Mouse (Mus musculus) erythroid progenitor cell, adult 5-6 weeks (primary cell): ENCODE measurements around the gene Zfp979. TPM values are rescaled to one million over a fixed set of nuclear protein-coding genes. Genes with fewer than 3 reads are reported as not detected.
"Not testable (repeated sequence)": the region's sequence is repeated elsewhere in the genome, so short reads cannot be mapped to it uniquely, and the experiment has no call there.

Experiments used
- ATAC-seq: replicated peaks from 2 replicates; pipeline ENCODE4 v1.8.0; 2016; ENCODE audit warnings: moderate number of reproducible peaks, mild to moderate bottlenecking, moderate TSS enrichment, inconsistent platforms; ENCODE audit not compliant: poor library complexity, low FRiP score, severe bottlenecking
- total RNA-seq, 2 experiments: library from RNA; stranded (forward) in 1 of 2; stranded (reverse) in 1 of 2; fragments of 150-400 nt in 1 of 2; fragments of 186-747, 209-891 nt in 1 of 2; gene quantifications; 2 replicates each; pipeline versions ENCODE4 v1.2.3 to v1.2.4; 2015 to 2017; ENCODE audit warnings: low replicate concordance in 2 of 2

Gene Zfp979
- not detected in 2 replicates for total RNA-seq (2015; ENCODE audit: low replicate concordance)
- not detected in 2 replicates for total RNA-seq (2017; ENCODE audit: low replicate concordance)

DNA sequence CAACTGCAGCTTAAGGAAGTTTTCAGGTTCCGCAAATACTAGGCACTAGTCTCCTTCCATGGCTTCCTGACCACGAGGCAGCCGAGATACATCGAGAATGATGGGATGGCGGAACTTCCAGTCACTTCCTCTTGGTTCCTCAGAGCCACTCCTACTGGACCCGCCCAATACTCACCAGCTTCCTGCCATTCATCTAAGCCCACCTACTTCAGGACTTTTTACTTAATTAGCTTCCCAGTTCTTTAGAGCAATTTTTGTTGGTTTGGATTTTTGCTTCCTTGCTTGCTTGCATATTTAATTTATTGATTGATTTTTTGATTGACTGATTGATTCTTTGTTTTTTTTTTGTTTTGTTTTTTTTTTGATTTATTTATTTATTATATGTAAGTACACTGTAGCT is at the start of gene Zfp979:
Gene Zfp979 (minus strand): TSS at position 101 of the 400 bp plus-strand sequence.
- not testable (repeated sequence) for ATAC-seq

DNA sequence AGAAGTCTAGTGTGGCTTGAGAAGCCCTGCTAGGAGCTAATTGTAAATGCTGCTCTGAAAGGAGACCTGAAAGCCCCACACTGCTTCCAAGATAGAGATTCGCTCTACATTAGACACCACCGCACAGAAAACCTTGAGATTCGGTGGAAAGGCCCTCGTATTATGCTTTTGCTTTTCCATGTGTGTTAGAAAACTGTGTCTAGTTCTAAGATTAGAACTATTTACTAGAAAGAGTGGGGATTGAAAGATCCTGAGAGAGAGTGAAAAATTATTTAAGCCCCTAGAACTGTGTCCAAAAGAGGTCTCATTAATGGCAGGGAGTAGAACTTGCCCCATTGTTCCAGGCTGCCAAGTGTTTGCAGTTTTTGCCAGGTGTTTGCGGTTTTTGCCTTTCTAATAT is 12.9 kb upstream of the Zfp979 start:
- ATAC-seq: not testable (repeated sequence)

DNA sequence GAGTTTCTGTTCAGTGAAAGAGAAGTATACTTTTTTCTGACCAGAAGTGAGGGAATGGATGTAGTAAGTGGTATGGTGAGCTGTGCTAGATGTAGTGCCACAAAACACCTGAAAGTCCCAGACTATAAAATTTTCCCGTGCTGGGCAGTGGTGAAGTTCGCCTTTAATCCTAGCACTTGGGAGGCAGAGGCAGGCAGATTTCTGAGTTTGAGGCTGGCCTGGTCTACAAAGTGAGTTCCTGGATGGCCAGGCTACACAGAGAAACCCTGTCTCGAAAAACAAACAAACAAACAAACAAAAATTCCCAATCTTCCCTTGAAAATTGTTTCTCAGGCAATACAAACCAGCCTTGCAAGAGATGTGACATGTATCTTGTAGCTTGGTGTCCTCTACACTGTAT is 5.1 kb upstream of the Zfp979 start:
- not testable (repeated sequence) for ATAC-seq

DNA sequence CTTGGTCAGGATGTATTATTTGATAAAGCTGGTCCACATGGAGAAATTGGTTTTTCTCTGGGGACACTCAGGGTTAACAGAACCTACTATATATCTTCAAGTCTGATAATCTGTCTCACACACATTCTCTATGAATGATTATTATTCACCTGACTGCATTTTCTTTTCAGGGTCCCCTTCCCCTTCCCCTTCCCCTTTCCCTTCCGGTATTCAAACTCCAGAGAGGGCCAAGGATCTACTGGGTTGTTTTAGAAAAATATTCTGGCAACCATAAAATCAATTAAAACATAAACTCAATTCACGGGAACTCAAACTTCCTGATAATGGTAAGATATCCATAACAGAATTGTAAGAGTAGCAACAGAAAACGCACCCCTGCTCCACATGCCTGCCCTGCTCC is 381 bp downstream of the Zfp979 start:
- not testable (repeated sequence) for ATAC-seq

DNA sequence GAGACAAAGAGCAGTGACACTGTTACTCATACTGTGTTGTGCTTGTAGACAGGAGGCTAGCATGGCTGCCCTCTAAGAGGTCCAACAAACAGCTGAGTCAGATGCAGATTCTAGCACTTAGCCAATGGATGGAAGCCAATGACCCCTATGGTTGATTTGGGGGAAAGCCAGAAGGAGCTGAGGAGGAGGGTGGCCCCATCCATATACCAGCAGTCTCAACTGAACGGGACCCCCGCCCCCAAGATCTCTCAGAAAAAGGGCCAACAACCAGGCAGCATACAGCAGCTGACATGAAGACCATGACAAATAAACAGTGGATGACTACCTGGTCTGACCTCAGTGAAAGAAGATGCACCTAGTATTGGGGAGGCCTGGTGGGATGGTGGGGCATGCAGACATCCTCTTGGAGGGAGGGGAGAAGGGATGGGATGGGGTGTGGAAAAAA is 8.5 kb downstream of the Zfp979 start:
- 0 out of 2 replicates have a peak, but pooled peaks have one; percentile 42 for ATAC-seq

DNA sequence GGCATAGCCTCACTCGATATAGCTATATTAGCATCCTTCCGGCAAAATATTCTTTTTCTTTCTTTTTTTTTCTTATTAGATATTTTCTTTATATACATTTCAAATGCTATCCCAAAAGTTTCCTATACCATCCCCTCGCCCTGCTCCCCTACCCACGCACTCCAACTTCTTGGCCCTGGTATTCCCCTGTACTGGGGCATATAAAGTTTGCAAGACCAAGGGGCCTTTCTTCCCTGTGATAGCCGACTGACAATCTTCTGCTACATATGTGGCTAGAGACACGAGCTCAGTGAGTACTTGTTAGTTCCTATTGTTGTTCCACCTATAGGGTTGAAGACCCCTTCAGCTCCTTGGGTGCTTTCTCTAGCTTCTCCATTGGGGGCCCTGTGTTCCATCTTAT is 35.8 kb downstream of the Zfp979 start:
- ATAC-seq: not testable (repeated sequence)

DNA sequence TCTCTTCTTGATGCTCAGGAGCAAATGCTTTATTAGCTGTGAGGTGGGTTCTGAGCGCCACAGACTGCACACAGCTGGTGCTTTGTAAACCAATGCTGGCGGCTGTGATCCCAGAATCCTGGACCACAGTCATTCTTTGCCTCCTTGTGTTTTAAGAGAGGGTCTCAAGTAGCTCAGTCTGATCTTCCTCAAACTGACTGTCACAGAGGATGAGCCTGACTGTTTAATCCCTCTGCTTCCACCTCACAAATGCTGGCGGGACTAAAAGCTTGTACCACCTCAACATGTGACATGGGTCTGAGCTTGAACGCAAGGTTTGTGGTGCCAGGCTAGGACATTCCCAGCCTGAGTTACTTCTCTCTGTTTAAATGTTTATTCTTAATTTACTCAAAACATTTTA is 36.8 kb downstream of the Zfp979 start:
- ATAC-seq: no peak

DNA sequence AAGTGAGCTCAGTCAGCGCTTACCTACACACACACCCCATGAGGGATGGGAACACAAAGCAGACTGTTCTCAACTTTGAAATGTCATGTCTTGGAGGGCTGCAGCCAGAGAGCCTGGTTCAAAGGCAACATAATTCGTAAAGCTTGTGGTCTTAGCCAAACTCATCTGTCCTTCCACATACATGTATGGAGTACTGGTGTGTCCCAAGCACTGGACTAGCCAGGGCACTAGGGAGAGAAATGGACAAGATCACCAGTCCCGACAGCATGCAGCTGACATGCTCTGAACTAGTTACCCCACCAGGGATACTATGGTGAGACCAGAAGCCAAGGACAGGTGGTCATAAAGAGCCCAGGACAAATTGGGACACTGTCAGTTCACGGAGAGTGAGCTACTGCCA is 38.5 kb downstream of the Zfp979 start:
- ATAC-seq: no peak

DNA sequence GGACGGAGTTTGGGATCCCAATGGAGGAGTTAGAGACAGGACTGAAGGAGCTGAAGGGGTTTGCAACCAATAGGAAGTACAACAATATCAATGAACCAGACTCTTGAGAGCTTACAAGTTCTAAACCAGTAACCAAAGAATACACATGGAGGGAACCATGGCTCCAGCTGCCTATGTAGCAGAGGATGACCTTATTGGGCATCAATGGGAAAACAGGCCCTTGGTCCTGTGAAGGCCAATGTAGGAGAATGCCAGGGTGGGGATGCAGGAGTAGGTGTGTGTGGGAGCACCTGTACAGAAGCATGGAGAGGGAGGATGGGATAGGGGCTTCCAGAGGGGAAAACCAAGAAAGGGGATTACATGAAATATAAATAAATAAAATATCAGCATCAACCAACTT is 40.4 kb downstream of the Zfp979 start:
- ATAC-seq: no peak

DNA sequence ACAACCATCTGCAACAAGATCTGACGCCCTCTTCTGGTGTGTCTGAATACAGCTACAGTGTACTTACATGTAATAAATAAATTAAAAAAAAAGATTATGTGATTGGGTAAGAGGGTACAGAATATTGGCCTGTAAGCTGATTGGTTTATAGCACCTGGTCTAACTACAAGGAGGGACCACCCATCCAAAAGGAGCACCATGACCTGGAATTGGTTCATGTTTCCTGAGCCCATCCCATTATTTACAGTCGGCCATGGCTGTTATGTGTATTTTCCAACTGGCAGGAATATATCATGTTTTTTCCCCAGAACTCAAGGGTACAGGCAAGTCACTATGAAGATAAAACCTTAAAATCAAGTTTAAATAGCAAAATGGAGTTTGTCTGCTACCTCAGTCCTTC is 43.5 kb downstream of the Zfp979 start:
- no peak for ATAC-seq

DNA sequence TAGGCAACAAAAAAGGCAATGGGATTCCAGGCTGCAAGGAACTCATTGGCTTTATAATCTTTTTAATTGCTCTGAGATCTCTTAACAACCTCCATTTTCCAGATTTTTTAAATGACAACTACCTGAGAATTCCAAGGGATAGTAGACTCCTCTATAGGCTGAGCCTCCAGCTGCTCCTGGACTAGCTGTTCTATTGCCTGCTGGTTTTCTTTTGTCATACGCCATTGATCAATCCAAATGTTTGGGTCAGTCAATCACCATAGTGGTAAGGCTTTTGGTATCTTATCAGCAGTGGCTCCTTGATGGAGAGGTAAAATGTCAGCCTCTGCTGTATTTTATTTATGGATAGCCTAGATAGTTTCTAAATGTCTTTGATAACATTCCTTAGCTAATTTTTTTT is 44.6 kb downstream of the Zfp979 start:
- ATAC-seq: no peak

DNA sequence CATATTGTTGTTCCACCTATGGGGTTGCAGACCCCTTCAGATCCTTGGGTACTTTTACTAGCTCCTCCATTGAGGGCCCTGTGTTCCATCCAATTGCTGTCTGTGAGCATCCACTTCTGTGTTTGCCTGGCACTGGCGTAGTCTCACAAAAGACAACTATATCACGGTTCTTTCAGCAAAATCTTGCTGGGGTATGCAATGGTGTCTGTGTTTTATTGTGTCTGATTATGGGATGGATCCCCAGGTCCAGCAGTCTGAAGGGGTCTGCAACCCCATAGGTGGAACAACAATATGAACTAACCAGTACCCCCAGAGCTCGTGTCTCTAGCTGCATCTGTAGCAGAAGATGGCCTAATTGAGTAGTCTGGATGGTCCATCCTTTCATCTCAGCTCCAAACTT is 47.7 kb downstream of the Zfp979 start:
- ATAC-seq: not testable (repeated sequence)

DNA sequence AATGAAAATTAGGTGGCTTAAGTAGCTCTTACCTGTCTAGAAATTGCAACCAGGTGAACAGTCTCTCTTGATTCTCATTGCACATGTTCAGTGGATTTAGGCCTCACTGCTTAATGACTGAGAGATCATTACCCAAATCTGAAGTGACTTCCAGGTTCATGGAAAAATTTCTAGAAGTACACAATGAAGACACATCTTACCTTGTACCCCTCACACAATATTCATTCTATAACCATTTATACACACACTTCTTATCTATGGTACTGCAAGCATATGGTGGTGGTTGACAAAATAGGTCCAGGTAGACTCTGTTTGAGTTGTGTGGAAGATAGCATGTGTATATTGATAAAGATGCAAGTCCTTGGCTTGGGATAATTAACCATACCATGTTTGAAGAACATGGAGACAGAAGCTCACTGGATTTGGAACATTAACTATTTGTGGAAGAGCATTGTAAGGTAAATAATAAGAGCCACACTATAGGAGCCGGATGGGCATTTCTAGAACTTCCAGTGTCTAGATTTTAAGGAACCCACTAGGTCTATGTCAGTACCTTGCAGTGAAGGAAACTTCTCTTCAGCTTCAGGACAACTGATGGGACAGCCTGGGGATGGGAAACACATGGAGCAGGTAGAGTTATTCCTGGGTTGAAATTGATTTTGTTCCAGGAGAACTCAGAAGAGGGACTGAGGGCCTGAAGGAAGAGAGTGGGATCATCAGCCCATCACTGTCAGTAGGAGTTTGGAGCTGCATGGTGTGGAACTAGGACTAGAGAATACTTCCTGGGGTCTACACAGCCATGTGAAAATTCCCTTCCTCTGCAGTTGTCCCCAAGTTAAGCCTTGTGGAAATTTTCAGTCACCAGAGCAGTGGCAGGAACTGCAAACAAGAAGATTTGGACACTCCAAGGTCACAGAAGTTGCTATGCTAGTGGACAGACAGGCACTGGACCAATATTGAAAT is 55.5 kb downstream of the Zfp979 start:
- no peak for ATAC-seq

DNA sequence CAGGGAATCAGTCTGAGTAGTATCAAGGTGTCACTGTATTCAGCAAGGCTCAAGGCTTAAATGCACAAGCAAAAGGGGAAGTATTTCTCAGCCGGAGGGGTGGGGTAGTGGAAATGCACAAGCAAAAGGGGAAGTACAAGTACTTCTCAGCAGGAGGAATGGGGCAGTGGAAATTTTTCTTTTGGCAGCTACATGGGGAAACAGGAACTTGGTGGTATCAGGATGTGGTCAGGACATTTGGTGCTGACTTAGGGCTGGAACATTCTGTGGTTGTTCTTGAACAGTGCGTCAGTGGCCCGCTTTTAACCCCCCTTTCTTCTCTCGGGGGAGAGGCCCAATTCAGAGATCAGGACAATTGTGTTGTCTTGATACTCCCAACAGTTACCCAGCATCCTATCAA is 62.9 kb downstream of the Zfp979 start:
- ATAC-seq: not testable (repeated sequence)

DNA sequence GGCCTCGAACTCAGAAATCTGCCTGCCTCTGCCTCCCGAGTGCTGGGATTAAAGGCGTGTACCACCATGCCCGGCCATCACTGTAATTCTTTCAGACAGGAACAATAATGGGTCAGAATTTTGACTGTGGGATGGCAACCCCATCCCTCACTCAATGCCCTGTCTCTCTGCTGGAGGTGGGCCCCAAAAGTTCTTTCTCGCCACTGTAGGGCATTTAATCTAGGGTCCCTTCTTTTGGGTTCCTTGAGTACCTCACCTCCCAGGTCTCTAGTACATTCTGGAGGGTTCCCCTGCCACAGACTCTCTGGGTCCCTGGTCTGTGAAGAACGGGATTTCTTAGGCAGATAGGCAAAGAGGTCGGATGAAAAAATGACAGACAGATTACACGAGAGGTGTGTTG is 71.2 kb downstream of the Zfp979 start:
- ATAC-seq: not testable (repeated sequence)

DNA sequence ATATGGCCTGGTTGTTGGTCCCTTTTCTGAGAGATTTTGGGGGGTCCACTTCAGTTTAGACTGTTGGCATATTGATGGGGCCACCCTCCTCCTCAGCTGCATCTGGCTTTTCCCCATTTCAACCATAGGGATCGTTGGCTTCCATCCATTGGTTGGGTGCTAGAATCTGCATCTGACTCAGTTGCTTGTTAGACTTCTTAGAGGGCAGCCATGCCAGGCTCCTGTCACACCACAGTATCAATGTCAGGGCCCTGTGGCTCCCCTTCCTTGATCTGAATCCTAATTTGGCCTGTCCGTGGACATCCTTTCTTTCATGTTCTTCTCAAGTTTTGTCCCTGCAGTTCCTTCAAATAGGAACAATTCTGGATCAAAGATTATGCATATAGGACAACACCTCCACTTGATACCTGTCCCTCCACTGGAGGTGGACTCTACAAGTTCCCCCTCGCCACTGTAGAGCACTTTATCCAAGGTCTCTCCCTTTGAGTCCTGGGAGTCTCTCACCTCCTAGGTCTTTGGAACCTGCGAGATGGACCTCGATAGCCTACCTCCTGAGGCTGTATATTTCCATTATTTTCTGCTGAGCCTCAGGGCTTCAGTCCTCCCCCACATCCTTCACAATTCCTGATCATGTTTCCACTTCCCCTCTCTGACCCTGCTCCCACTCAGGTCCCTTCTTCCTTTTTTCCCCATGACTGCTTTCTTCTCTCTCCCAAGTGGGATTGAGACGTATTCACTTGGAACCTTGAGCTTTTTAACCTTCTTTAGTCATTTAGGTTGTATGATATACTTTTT is 76.7 kb downstream of the Zfp979 start:
- ATAC-seq: no peak

Other genes starting within 250 kb of the Zfp979 start
- gene Zfp982, start 150.1 kb downstream of the Zfp979 start, total RNA-seq (2015; ENCODE audit: low replicate concordance): 0.84 and 7.6 TPM in 2 replicates
- gene Zfp982, start 150.1 kb downstream of the Zfp979 start, total RNA-seq (2017; ENCODE audit: low replicate concordance): 1.5 and 4.4 TPM in 2 replicates
- 1.7 TPM in 1 of 2 replicates, not detected in the other for gene Gm16503, start 102.3 kb downstream of the Zfp979 start, total RNA-seq (2015; ENCODE audit: low replicate concordance)
- gene Gm16503, start 102.3 kb downstream of the Zfp979 start, total RNA-seq (2017; ENCODE audit: low replicate concordance): not detected in 2 replicates
- gene Zfp985, start 89.2 kb downstream of the Zfp979 start, total RNA-seq (2015; ENCODE audit: low replicate concordance): not detected in 2 replicates
- gene Zfp985, start 89.2 kb downstream of the Zfp979 start, total RNA-seq (2017; ENCODE audit: low replicate concordance): not detected in 2 replicates
- gene Zfp534, start 60.0 kb upstream of the Zfp979 start, total RNA-seq (2015; ENCODE audit: low replicate concordance): not detected in 2 replicates
- not detected in 2 replicates for gene Zfp534, start 60.0 kb upstream of the Zfp979 start, total RNA-seq (2017; ENCODE audit: low replicate concordance)
- 7.2 and 20.1 TPM in 2 replicates for gene Zfp984, start 167.3 kb upstream of the Zfp979 start, total RNA-seq (2015; ENCODE audit: low replicate concordance)
- gene Zfp984, start 167.3 kb upstream of the Zfp979 start, total RNA-seq (2017; ENCODE audit: low replicate concordance): 6.8 and 12.9 TPM in 2 replicates
- 0.84 and 3.2 TPM in 2 replicates for gene Zfp933, start 205.9 kb upstream of the Zfp979 start, total RNA-seq (2015; ENCODE audit: low replicate concordance)
- gene Zfp933, start 205.9 kb upstream of the Zfp979 start, total RNA-seq (2017; ENCODE audit: low replicate concordance): 0.98 and 3.0 TPM in 2 replicates
- 134 and 157 TPM in 2 replicates for gene Miip, start 226.3 kb upstream of the Zfp979 start, total RNA-seq (2015; ENCODE audit: low replicate concordance)
- gene Miip, start 226.3 kb upstream of the Zfp979 start, total RNA-seq (2017; ENCODE audit: low replicate concordance): 131 and 165 TPM in 2 replicates
- gene Fv1, start 226.5 kb upstream of the Zfp979 start, total RNA-seq (2015; ENCODE audit: low replicate concordance): 16.8 and 35.3 TPM in 2 replicates
- gene Fv1, start 226.5 kb upstream of the Zfp979 start, total RNA-seq (2017; ENCODE audit: low replicate concordance): 29.4 and 35.8 TPM in 2 replicates